Mouse (Mus musculus): ENCODE measurements around the gene Cyp2ab1. TPM values are rescaled to one million over a fixed set of nuclear protein-coding genes. Genes with fewer than 3 reads are reported as not detected.
A peak's percentile ranks its signal among the peaks of the same experiment; 100 is the strongest.
"Not testable (repeated sequence)": the region's sequence is repeated elsewhere in the genome, so short reads cannot be mapped to it uniquely, and the experiment has no call there.

Gene Cyp2ab1
- polyA plus RNA-seq (2012; rRNA removed), result not detected in 2 replicates

- no peak for DNase-seq (ENCODE audit: extremely low spot score in 1 of 2, low spot score in 1 of 2)
Measured at GRCm38 (mm10) chr16:20325286-20325685, at the start of gene Cyp2ab1. TSS of gene Cyp2ab1 (minus strand) at chr16:20325404.

GRCm38 (mm10) chr16:20371731-20372130 lies 46.5 kb upstream of the Cyp2ab1 start:
- DNase-seq (ENCODE audit: extremely low spot score in 1 of 2, low spot score in 1 of 2), result no peak

- DNase-seq (ENCODE audit: extremely low spot score in 1 of 2, low spot score in 1 of 2), result no peak
Measured at GRCm38 (mm10) chr16:20368221-20368620, 43.0 kb upstream of the Cyp2ab1 start.

GRCm38 (mm10) chr16:20362121-20362520 lies 36.9 kb upstream of the Cyp2ab1 start:
- no peak for DNase-seq (ENCODE audit: extremely low spot score in 1 of 2, low spot score in 1 of 2)

- DNase-seq (ENCODE audit: extremely low spot score in 1 of 2, low spot score in 1 of 2), result not testable (repeated sequence)
Measured at GRCm38 (mm10) chr16:20361496-20361895, 36.3 kb upstream of the Cyp2ab1 start.

- DNase-seq (ENCODE audit: extremely low spot score in 1 of 2, low spot score in 1 of 2), result no peak
Measured at GRCm38 (mm10) chr16:20359643-20360295, 34.6 kb upstream of the Cyp2ab1 start.

GRCm38 (mm10) chr16:20357837-20358236 lies 32.6 kb upstream of the Cyp2ab1 start:
- no peak for DNase-seq (ENCODE audit: extremely low spot score in 1 of 2, low spot score in 1 of 2)

GRCm38 (mm10) chr16:20354762-20355161 lies 29.6 kb upstream of the Cyp2ab1 start:
- no peak for DNase-seq (ENCODE audit: extremely low spot score in 1 of 2, low spot score in 1 of 2)

- DNase-seq (ENCODE audit: extremely low spot score in 1 of 2, low spot score in 1 of 2), result no peak
Measured at GRCm38 (mm10) chr16:20354011-20354410, 28.8 kb upstream of the Cyp2ab1 start.

GRCm38 (mm10) chr16:20345464-20345863 lies 20.3 kb upstream of the Cyp2ab1 start:
- peak in 1 of 2 experiments; percentile 23 for DNase-seq (ENCODE audit: extremely low spot score in 1 of 2, low spot score in 1 of 2)

- DNase-seq (ENCODE audit: extremely low spot score in 1 of 2, low spot score in 1 of 2), result peak; percentile 81 to 82
Measured at GRCm38 (mm10) chr16:20338616-20339015, 13.4 kb upstream of the Cyp2ab1 start.

- DNase-seq (ENCODE audit: extremely low spot score in 1 of 2, low spot score in 1 of 2), result no peak
Measured at GRCm38 (mm10) chr16:20334918-20335317, 9.7 kb upstream of the Cyp2ab1 start.

GRCm38 (mm10) chr16:20328306-20328705 lies 3.1 kb upstream of the Cyp2ab1 start:
- DNase-seq (ENCODE audit: extremely low spot score in 1 of 2, low spot score in 1 of 2), result no peak

GRCm38 (mm10) chr16:20323907-20324306 lies 1.3 kb downstream of the Cyp2ab1 start:
- no peak for DNase-seq (ENCODE audit: extremely low spot score in 1 of 2, low spot score in 1 of 2)

GRCm38 (mm10) chr16:20322274-20322673 lies 2.9 kb downstream of the Cyp2ab1 start:
- DNase-seq (ENCODE audit: extremely low spot score in 1 of 2, low spot score in 1 of 2), result no peak

- no peak for DNase-seq (ENCODE audit: extremely low spot score in 1 of 2, low spot score in 1 of 2)
Measured at GRCm38 (mm10) chr16:20316770-20317169, 8.4 kb downstream of the Cyp2ab1 start.

- DNase-seq (ENCODE audit: extremely low spot score in 1 of 2, low spot score in 1 of 2), result no peak
Measured at GRCm38 (mm10) chr16:20315266-20315665, 9.9 kb downstream of the Cyp2ab1 start.

GRCm38 (mm10) chr16:20312272-20312671 lies 12.9 kb downstream of the Cyp2ab1 start:
- no peak for DNase-seq (ENCODE audit: extremely low spot score in 1 of 2, low spot score in 1 of 2)

- DNase-seq (ENCODE audit: extremely low spot score in 1 of 2, low spot score in 1 of 2), result peak; percentile 11 to 85
Measured at GRCm38 (mm10) chr16:20301770-20302649, 23.2 kb downstream of the Cyp2ab1 start, which contains the start of gene Parl. TSS of gene Parl (minus strand) at chr16:20302387.

- DNase-seq (ENCODE audit: extremely low spot score in 1 of 2, low spot score in 1 of 2), result no peak
Measured at GRCm38 (mm10) chr16:20300076-20300475, 25.1 kb downstream of the Cyp2ab1 start.

GRCm38 (mm10) chr16:20280238-20280637 lies 45.0 kb downstream of the Cyp2ab1 start:
- DNase-seq (ENCODE audit: extremely low spot score in 1 of 2, low spot score in 1 of 2), result no peak

GRCm38 (mm10) chr16:20279395-20279794 lies 45.8 kb downstream of the Cyp2ab1 start:
- no peak for DNase-seq (ENCODE audit: extremely low spot score in 1 of 2, low spot score in 1 of 2)

Measured in frontal cortex, adult 2 months (tissue).